Mouse (Mus musculus): ENCODE results near the gene Traf3ip3.

DNA sequence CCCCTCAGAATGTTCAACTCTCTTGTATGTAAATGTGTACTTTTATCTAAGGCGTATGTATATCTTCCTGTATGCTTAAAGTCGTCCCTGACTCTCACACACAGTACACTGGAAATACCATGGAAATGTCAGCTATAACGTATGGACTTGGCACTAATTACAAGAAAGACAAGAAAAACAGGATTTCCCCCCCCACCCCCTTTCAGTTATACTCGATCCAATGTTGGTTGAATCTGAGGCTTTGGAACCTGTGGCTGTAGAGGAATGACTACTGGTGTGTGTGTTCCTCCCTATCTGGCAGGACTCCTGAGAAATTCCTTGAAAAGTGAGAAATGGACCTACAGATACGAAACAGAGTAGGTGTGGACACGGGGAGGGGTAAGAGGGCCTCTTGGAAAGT, 13.2 kb downstream of the Traf3ip3 start:
- TF ChIP-seq HCFC1 (IDR thresholded peaks at IDR 0.05; ENCODE audit: borderline replicate concordance, insufficient read depth, low read length): no peak
- TF ChIP-seq ZNF384 (IDR thresholded peaks at IDR 0.05; ENCODE audit: low read depth, low read length): no peak
- no peak for TF ChIP-seq CHD2 (IDR thresholded peaks at IDR 0.05; ENCODE audit: low read depth, low read length)
- no peak for TF ChIP-seq ZC3H11A (IDR thresholded peaks at IDR 0.05; ENCODE audit: borderline replicate concordance, low read depth, low read length)
- TF ChIP-seq MAFK (IDR thresholded peaks at IDR 0.05; ENCODE audit: insufficient read depth, low read depth, low read length): no peak

Data from ES-E14 (cell line).